Mouse (Mus musculus): ENCODE data around the gene Mycn. TPM values are rescaled to one million over a fixed set of nuclear protein-coding genes. Genes with fewer than 3 reads are reported as not detected.

The Mycn gene
- polyA plus RNA-seq (2015; fragmentation: Nextera tagmentation; extraction: Ambion mirVana), result 10.2 and 10.9 TPM in 2 replicates

- Histone ChIP-seq H3K36me3 (ENCODE audit: insufficient read depth, low read length) (no peaks in the 10 kb centered on the region), H3K4me2 (replicated peaks; ENCODE audit: low read depth, low read length) (peak within 1 kb of the TSS; percentile 96), H3K9me3 (ENCODE audit: low read length) (no peaks in the 10 kb centered on the region), H3K9ac (replicated peaks; ENCODE audit: low read depth) (0 out of 2 replicates have a peak within 1 kb of the TSS, but pooled peaks have one; percentile 3), H3K27ac (ENCODE audit: low read length) (no peak within 1 kb of the TSS), H3K4me1 (ENCODE audit: insufficient read depth, low read depth, low read length) (peaks cover 23% of the 10 kb centered on the region), H3K27me3 (replicated peaks; ENCODE audit: insufficient read depth, low read length) (no peaks in the 10 kb centered on the region), H3K4me3 (ENCODE audit: low read depth, low read length) (peak within 1 kb of the TSS; percentile 56)
- TF ChIP-seq CTCF (IDR thresholded peaks at IDR 0.05) (no peak), EP300 (IDR thresholded peaks at IDR 0.05) (0 out of 2 replicates have a peak, but pooled peaks have one; percentile 1)
- WGBS, result 4% methylated on average over 29 of the region's 38 CpGs
- peak; percentile 94 for DNase-seq (ENCODE audit: low spot score)
- ATAC-seq, result peak; percentile 60
These were observed at the start of gene Mycn for GRCm38 (mm10) chr12:12941661-12942363. TSS of gene Mycn (minus strand) at chr12:12941914.

- Histone ChIP-seq H3K27ac (ENCODE audit: low read length) (no peak overlapping the region), H3K4me2 (replicated peaks; ENCODE audit: low read depth, low read length) (no peak overlapping the region), H3K9ac (replicated peaks; ENCODE audit: low read depth) (no peak overlapping the region), H3K4me1 (ENCODE audit: insufficient read depth, low read depth, low read length) (no peaks in the 10 kb centered on the region), H3K9me3 (ENCODE audit: low read length) (no peaks in the 10 kb centered on the region), H3K27me3 (replicated peaks; ENCODE audit: insufficient read depth, low read length) (no peaks in the 10 kb centered on the region), H3K36me3 (ENCODE audit: insufficient read depth, low read length) (no peaks in the 10 kb centered on the region), H3K4me3 (ENCODE audit: low read depth, low read length) (no peak overlapping the region)
- WGBS, result 86% methylated on average over 8 of the region's 8 CpGs
- ATAC-seq (no peak), DNase-seq (ENCODE audit: low spot score) (no peak)
- TF ChIP-seq EP300 (IDR thresholded peaks at IDR 0.05), result no peak
- TF ChIP-seq CTCF (IDR thresholded peaks at IDR 0.05), result no peak
These were observed 45.7 kb upstream of the Mycn start for GRCm38 (mm10) chr12:12987376-12987775.

GRCm38 (mm10) chr12:12986612-12987206 is 45.0 kb upstream of the Mycn start:
- no peaks in the 10 kb centered on the region for H3K9me3 ChIP-seq (ENCODE audit: low read length)
- no peak overlapping the region for H3K4me3 ChIP-seq (ENCODE audit: low read depth, low read length)
- DNase-seq (ENCODE audit: low spot score), result no peak
- H3K4me2 ChIP-seq (replicated peaks; ENCODE audit: low read depth, low read length), result no peak overlapping the region
- no peak for ATAC-seq
- no peaks in the 10 kb centered on the region for H3K27me3 ChIP-seq (replicated peaks; ENCODE audit: insufficient read depth, low read length)
- WGBS, result 67% methylated on average over 20 of the region's 20 CpGs
- no peaks in the 10 kb centered on the region for H3K4me1 ChIP-seq (ENCODE audit: insufficient read depth, low read depth, low read length)
- H3K27ac ChIP-seq (ENCODE audit: low read length), result no peak overlapping the region
- TF ChIP-seq CTCF (IDR thresholded peaks at IDR 0.05) (no peak), EP300 (IDR thresholded peaks at IDR 0.05) (no peak)
- no peak overlapping the region for H3K9ac ChIP-seq (replicated peaks; ENCODE audit: low read depth)
- no peaks in the 10 kb centered on the region for H3K36me3 ChIP-seq (ENCODE audit: insufficient read depth, low read length)

GRCm38 (mm10) chr12:12983032-12983431 is 41.3 kb upstream of the Mycn start:
- TF ChIP-seq CTCF (IDR thresholded peaks at IDR 0.05) (no peak), EP300 (IDR thresholded peaks at IDR 0.05) (no peak)
- Histone ChIP-seq H3K36me3 (ENCODE audit: insufficient read depth, low read length) (no peaks in the 10 kb centered on the region), H3K9me3 (ENCODE audit: low read length) (no peaks in the 10 kb centered on the region), H3K27me3 (replicated peaks; ENCODE audit: insufficient read depth, low read length) (no peaks in the 10 kb centered on the region), H3K4me2 (replicated peaks; ENCODE audit: low read depth, low read length) (no peak overlapping the region), H3K4me3 (ENCODE audit: low read depth, low read length) (no peak overlapping the region), H3K4me1 (ENCODE audit: insufficient read depth, low read depth, low read length) (no peaks in the 10 kb centered on the region), H3K27ac (ENCODE audit: low read length) (no peak overlapping the region), H3K9ac (replicated peaks; ENCODE audit: low read depth) (no peak overlapping the region)
- 78% methylated on average over 1 of the region's 1 CpGs for WGBS
- DNase-seq (ENCODE audit: low spot score) (no peak), ATAC-seq (no peak)

GRCm38 (mm10) chr12:12975397-12975796 is 33.7 kb upstream of the Mycn start:
- 37% methylated on average over 1 of the region's 1 CpGs for WGBS
- no peaks in the 10 kb centered on the region for H3K9me3 ChIP-seq (ENCODE audit: low read length)
- no peak overlapping the region for H3K9ac ChIP-seq (replicated peaks; ENCODE audit: low read depth)
- no peak for TF ChIP-seq CTCF (IDR thresholded peaks at IDR 0.05)
- TF ChIP-seq EP300 (IDR thresholded peaks at IDR 0.05), result no peak
- H3K27me3 ChIP-seq (replicated peaks; ENCODE audit: insufficient read depth, low read length), result no peaks in the 10 kb centered on the region
- ATAC-seq (peak; percentile 53; the same call in 1 of the 2 replicates), DNase-seq (ENCODE audit: low spot score) (peak; percentile 38)
- no peak overlapping the region for H3K27ac ChIP-seq (ENCODE audit: low read length)
- H3K4me1 ChIP-seq (ENCODE audit: insufficient read depth, low read depth, low read length), result no peaks in the 10 kb centered on the region
- H3K4me3 ChIP-seq (ENCODE audit: low read depth, low read length), result no peak overlapping the region
- no peak overlapping the region for H3K4me2 ChIP-seq (replicated peaks; ENCODE audit: low read depth, low read length)
- H3K36me3 ChIP-seq (ENCODE audit: insufficient read depth, low read length), result no peaks in the 10 kb centered on the region

GRCm38 (mm10) chr12:12972756-12973435 is 31.2 kb upstream of the Mycn start:
- no peaks in the 10 kb centered on the region for H3K9me3 ChIP-seq (ENCODE audit: low read length)
- H3K4me1 ChIP-seq (ENCODE audit: insufficient read depth, low read depth, low read length), result no peaks in the 10 kb centered on the region
- H3K27me3 ChIP-seq (replicated peaks; ENCODE audit: insufficient read depth, low read length), result no peaks in the 10 kb centered on the region
- H3K27ac ChIP-seq (ENCODE audit: low read length), result no peak overlapping the region
- no peaks in the 10 kb centered on the region for H3K36me3 ChIP-seq (ENCODE audit: insufficient read depth, low read length)
- H3K9ac ChIP-seq (replicated peaks; ENCODE audit: low read depth), result no peak overlapping the region
- TF ChIP-seq EP300 (IDR thresholded peaks at IDR 0.05), result no peak
- no peak for TF ChIP-seq CTCF (IDR thresholded peaks at IDR 0.05)
- DNase-seq (ENCODE audit: low spot score) (no peak), ATAC-seq (no peak)
- no peak overlapping the region for H3K4me3 ChIP-seq (ENCODE audit: low read depth, low read length)
- H3K4me2 ChIP-seq (replicated peaks; ENCODE audit: low read depth, low read length), result no peak overlapping the region
- WGBS, result 39% methylated on average over 8 of the region's 8 CpGs
